Mouse (Mus musculus): Measurements from ENCODE around the gene Fam92a. TPM values are rescaled to one million over a fixed set of nuclear protein-coding genes. Genes with fewer than 3 reads are reported as not detected.
"Not testable (repeated sequence)": the region's sequence is repeated elsewhere in the genome, so short reads cannot be mapped to it uniquely, and the experiment has no call there.

Fam92a gene
- 96.5 and 100 TPM in 2 replicates for polyA plus RNA-seq (2015; fragmentation: Nextera tagmentation; extraction: Ambion mirVana)

- peak within 1 kb of the TSS; percentile 76 for H3K4me2 ChIP-seq (ENCODE audit: low read length)
Observed at GRCm38 (mm10) chr4:12171318-12172091, at the start of gene Fam92a. Gene Fam92a, minus strand, starts transcription at chr4:12172015.

GRCm38 (mm10) chr4:12178992-12179391 lies 7.2 kb upstream of the Fam92a start:
- no peak for DNase-seq (ENCODE audit: low spot score)
- Histone ChIP-seq H3K9me3 (replicated peaks; ENCODE audit: low read length) (no peaks in the 10 kb centered on the region), H3K4me2 (ENCODE audit: low read length) (no peak overlapping the region), H3K36me3 (ENCODE audit: insufficient read depth, low read length) (no peaks in the 10 kb centered on the region), H3K4me1 (replicated peaks; ENCODE audit: insufficient read depth, low read length) (no peaks in the 10 kb centered on the region), H3K27ac (no peak overlapping the region), H3K9ac (ENCODE audit: low read depth, low read length) (no peak overlapping the region), H3K4me3 (replicated peaks; ENCODE audit: low read depth, low read length) (no peak overlapping the region), H3K27me3 (ENCODE audit: insufficient read depth, low read length) (no peaks in the 10 kb centered on the region)
- ATAC-seq (replicated peaks; ENCODE audit: low FRiP score, low read depth): no peak
- TF ChIP-seq CTCF (IDR thresholded peaks at IDR 0.05; ENCODE audit: low read depth): no peak
- WGBS: 89% methylated on average over 10 of the region's 10 CpGs

More at GRCm38 (mm10) chr4:12171318-12172091, at the start of gene Fam92a:
- no peak for TF ChIP-seq CTCF (IDR thresholded peaks at IDR 0.05; ENCODE audit: low read depth)
- Histone ChIP-seq H3K4me1 (replicated peaks; ENCODE audit: insufficient read depth, low read length) (no peaks in the 10 kb centered on the region), H3K27me3 (ENCODE audit: insufficient read depth, low read length) (no peaks in the 10 kb centered on the region), H3K9ac (ENCODE audit: low read depth, low read length) (peak within 1 kb of the TSS; percentile 97), H3K4me3 (replicated peaks; ENCODE audit: low read depth, low read length) (peak within 1 kb of the TSS; percentile 75), H3K36me3 (ENCODE audit: insufficient read depth, low read length) (0 out of 2 replicates have a peak, but pooled peaks cover 13% of the 10 kb centered on the region), H3K27ac (peak within 1 kb of the TSS; percentile 90), H3K9me3 (replicated peaks; ENCODE audit: low read length) (no peaks in the 10 kb centered on the region)
- ATAC-seq (replicated peaks; ENCODE audit: low FRiP score, low read depth) (peak; percentile 93), DNase-seq (ENCODE audit: low spot score) (peak; percentile 75)
- under 1% methylated on average over 52 of the region's 74 CpGs for WGBS

GRCm38 (mm10) chr4:12170986-12171317 lies 863 bp downstream of the Fam92a start:
- H3K4me1 ChIP-seq (replicated peaks; ENCODE audit: insufficient read depth, low read length): no peaks in the 10 kb centered on the region
- no peak for ATAC-seq (replicated peaks; ENCODE audit: low FRiP score, low read depth)
- peak overlapping the region; percentile 90 for H3K27ac ChIP-seq
- H3K9me3 ChIP-seq (replicated peaks; ENCODE audit: low read length): no peaks in the 10 kb centered on the region
- DNase-seq (ENCODE audit: low spot score): peak; percentile 54
- peak overlapping the region; percentile 76 for H3K4me2 ChIP-seq (ENCODE audit: low read length)
- TF ChIP-seq CTCF (IDR thresholded peaks at IDR 0.05; ENCODE audit: low read depth): no peak
- H3K4me3 ChIP-seq (replicated peaks; ENCODE audit: low read depth, low read length): peak overlapping the region; percentile 75
- no peaks in the 10 kb centered on the region for H3K27me3 ChIP-seq (ENCODE audit: insufficient read depth, low read length)
- WGBS: 8% methylated on average over 9 of the region's 9 CpGs
- H3K9ac ChIP-seq (ENCODE audit: low read depth, low read length): peak overlapping the region; percentile 97
- H3K36me3 ChIP-seq (ENCODE audit: insufficient read depth, low read length): 0 out of 2 replicates have a peak, but pooled peaks cover 17% of the 10 kb centered on the region

GRCm38 (mm10) chr4:12147660-12148059 lies 24.2 kb downstream of the Fam92a start:
- ATAC-seq (replicated peaks; ENCODE audit: low FRiP score, low read depth): no peak
- H3K9me3 ChIP-seq (replicated peaks; ENCODE audit: low read length): 0 out of 2 replicates have a peak, but pooled peaks cover 9% of the 10 kb centered on the region

GRCm38 (mm10) chr4:12141516-12141915 lies 30.3 kb downstream of the Fam92a start:
- not testable (repeated sequence) for H3K4me1 ChIP-seq (replicated peaks; ENCODE audit: insufficient read depth, low read length); H3K27ac ChIP-seq; H3K9me3 ChIP-seq (replicated peaks; ENCODE audit: low read length); H3K4me3 ChIP-seq (replicated peaks; ENCODE audit: low read depth, low read length); H3K9ac ChIP-seq (ENCODE audit: low read depth, low read length); H3K27me3 ChIP-seq (ENCODE audit: insufficient read depth, low read length); H3K4me2 ChIP-seq (ENCODE audit: low read length); H3K36me3 ChIP-seq (ENCODE audit: insufficient read depth, low read length); DNase-seq (ENCODE audit: low spot score); ATAC-seq (replicated peaks; ENCODE audit: low FRiP score, low read depth)
- 90% methylated on average over 6 of the region's 7 CpGs for WGBS

More at GRCm38 (mm10) chr4:12147660-12148059, 24.2 kb downstream of the Fam92a start:
- Histone ChIP-seq H3K27ac (no peak overlapping the region), H3K36me3 (ENCODE audit: insufficient read depth, low read length) (no peaks in the 10 kb centered on the region), H3K9ac (ENCODE audit: low read depth, low read length) (no peak overlapping the region), H3K27me3 (ENCODE audit: insufficient read depth, low read length) (no peaks in the 10 kb centered on the region), H3K4me2 (ENCODE audit: low read length) (no peak overlapping the region), H3K4me3 (replicated peaks; ENCODE audit: low read depth, low read length) (no peak overlapping the region), H3K4me1 (replicated peaks; ENCODE audit: insufficient read depth, low read length) (no peaks in the 10 kb centered on the region)
- no peak for DNase-seq (ENCODE audit: low spot score)
- TF ChIP-seq CTCF (IDR thresholded peaks at IDR 0.05; ENCODE audit: low read depth): no peak

- Histone ChIP-seq H3K4me3 (replicated peaks; ENCODE audit: low read depth, low read length) (peak overlapping the region; percentile 28), H3K4me2 (ENCODE audit: low read length) (peak overlapping the region; percentile 42)
- H3K9ac ChIP-seq (ENCODE audit: low read depth, low read length); H3K27ac ChIP-seq; H3K27me3 ChIP-seq (ENCODE audit: insufficient read depth, low read length); H3K4me1 ChIP-seq (replicated peaks; ENCODE audit: insufficient read depth, low read length); H3K36me3 ChIP-seq (ENCODE audit: insufficient read depth, low read length); H3K9me3 ChIP-seq (replicated peaks; ENCODE audit: low read length): not testable (repeated sequence)
- ATAC-seq (replicated peaks; ENCODE audit: low FRiP score, low read depth) (peak; percentile 88), DNase-seq (ENCODE audit: low spot score) (peak; percentile 5)
- 16% methylated on average over 20 of the region's 40 CpGs for WGBS
Observed at GRCm38 (mm10) chr4:12140592-12141062, 31.2 kb downstream of the Fam92a start.

- ATAC-seq (replicated peaks; ENCODE audit: low FRiP score, low read depth): peak; percentile 96
- not testable (repeated sequence) for H3K27me3 ChIP-seq (ENCODE audit: insufficient read depth, low read length); H3K36me3 ChIP-seq (ENCODE audit: insufficient read depth, low read length); H3K4me1 ChIP-seq (replicated peaks; ENCODE audit: insufficient read depth, low read length); H3K27ac ChIP-seq; H3K9me3 ChIP-seq (replicated peaks; ENCODE audit: low read length)
- H3K4me2 ChIP-seq (ENCODE audit: low read length): peak within 1 kb of the TSS; percentile 47
- peak; percentile 91 for DNase-seq (ENCODE audit: low spot score)
- 0 out of 2 replicates have a peak within 1 kb of the TSS, but pooled peaks have one; percentile 23 for H3K9ac ChIP-seq (ENCODE audit: low read depth, low read length)
- peak within 1 kb of the TSS; percentile 28 for H3K4me3 ChIP-seq (replicated peaks; ENCODE audit: low read depth, low read length)
- WGBS: 4% methylated on average over 17 of the region's 32 CpGs
Observed at GRCm38 (mm10) chr4:12140141-12140567, 31.7 kb downstream of the Fam92a start, which contains the start of gene Rbm12b1. Gene Rbm12b1, plus strand, starts transcription at chr4:12140264.
